Mouse (Mus musculus) embryonic facial prominence, embryonic 14.5 days (tissue): Measurements from ENCODE around the gene Hnrnpul2. TPM values are rescaled to one million over a fixed set of nuclear protein-coding genes. Genes with fewer than 3 reads are reported as not detected.

Source experiments
- ATAC-seq: fragments of 200-750 bp; cut with Nextera tagmentation; 2 replicates; pipeline ENCODE4 v1.8.0; 2017; ENCODE audit warnings: low read depth, moderate number of reproducible peaks, moderate TSS enrichment
- DNase-seq: peaks from one replicate; pipeline ENCODE4 v3.0.0-alpha.2; 2015; ENCODE audit warnings: low spot score
- H3K27ac ChIP-seq: fragments of 300-500 bp; sonication (generic); replicated peaks from 2 replicates; pipeline ENCODE4 v1.5.1; 2014; ENCODE audit warnings: low read depth, mild to moderate bottlenecking, low read length, moderate library complexity
- H3K27me3 ChIP-seq: fragments of 300-500 bp; sonication (generic); replicated peaks from 2 replicates; pipeline ENCODE4 v1.6.1; 2014; ENCODE audit warnings: low read length; ENCODE audit not compliant: control insufficient read depth, insufficient read depth
- H3K36me3 ChIP-seq: fragments of 300-500 bp; sonication (generic); 2 replicates; pipeline ENCODE4 v1.6.1; 2014; ENCODE audit warnings: low read length, mixed read lengths; ENCODE audit not compliant: control insufficient read depth, insufficient read depth
- H3K4me1 ChIP-seq: fragments of 300-500 bp; sonication (generic); 2 replicates; pipeline ENCODE4 v1.6.1; 2014; ENCODE audit warnings: antibody characterized with exemption, low read length; ENCODE audit not compliant: control insufficient read depth, insufficient read depth
- H3K4me2 ChIP-seq: fragments of 300-500 bp; sonication (generic); 2 replicates; pipeline ENCODE4 v1.6.1; 2014; ENCODE audit warnings: low read depth, mild to moderate bottlenecking, low read length, moderate library complexity, mixed read lengths
- H3K4me3 ChIP-seq: fragments of 300-500 bp; sonication (generic); 2 replicates; pipeline ENCODE4 v1.5.1; 2014; ENCODE audit warnings: low read depth, mild to moderate bottlenecking, low read length
- H3K9ac ChIP-seq: fragments of 300-500 bp; sonication (generic); 2 replicates; pipeline ENCODE4 v1.6.1; 2014; ENCODE audit warnings: low read depth, mild to moderate bottlenecking, low read length, moderate library complexity, mixed read lengths
- H3K9me3 ChIP-seq: fragments of 300-500 bp; sonication (generic); 2 replicates; pipeline ENCODE4 v1.6.1; 2016; ENCODE audit warnings: low read length; ENCODE audit not compliant: control insufficient read depth
- WGBS: fragments of 180-500 bp; shearing (Covaris S2); extraction: QIAGEN DNeasy Blood & Tissue Kit; methylation state at CpG from one replicate; pipeline ENCODE4 v1.1.7; 2014; 5-methylcytosine and 5-hydroxymethylcytosine counted together
- polyA plus RNA-seq: library from polyadenylated mRNA; unstranded; fragments of >200 nt; fragmentation: Nextera tagmentation; extraction: Ambion mirVana; gene quantifications from 2 replicates; pipeline ENCODE4 v1.2.1, GENCODE M21; 2014

Gene Hnrnpul2
- polyA plus RNA-seq, 1 experiment from 2014 or later = 9.2 TPM

DNA sequence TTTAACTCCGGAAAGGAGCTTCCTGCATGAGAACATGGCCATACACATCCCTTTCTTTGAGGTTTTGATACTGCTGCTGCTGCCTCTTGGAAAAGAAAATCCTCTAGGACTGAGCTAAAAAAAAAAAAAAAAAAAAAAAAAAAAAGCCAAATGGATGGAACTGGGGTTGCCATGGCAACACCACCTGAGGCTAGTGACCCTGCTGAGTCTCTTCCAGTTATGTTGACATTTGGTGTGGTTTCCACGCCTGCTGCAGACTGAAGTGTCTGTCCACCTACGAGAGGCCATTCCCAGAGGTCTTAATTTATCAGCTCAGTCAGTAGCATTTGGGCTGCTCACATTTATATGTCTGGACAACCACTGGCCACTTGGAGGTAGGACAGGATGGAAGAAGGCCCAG, 31.3 kb upstream of the Hnrnpul2 start:
- Histone ChIP-seq H3K9ac (no peak overlapping the region), H3K4me1 (peaks cover 3% of the 10 kb centered on the region; the same call in 1 of the 2 replicates), H3K4me2 (no peak overlapping the region), H3K36me3 (peaks cover 15% of the 10 kb centered on the region), H3K9me3 (0 out of 2 replicates have a peak, but pooled peaks cover 2% of the 10 kb centered on the region), H3K27ac (no peak overlapping the region), H3K27me3 (no peaks in the 10 kb centered on the region), H3K4me3 (no peak overlapping the region)
- DNase-seq (no peak), ATAC-seq (no peak)
- 21% methylated on average over 3 of the region's 3 CpGs for WGBS

DNA sequence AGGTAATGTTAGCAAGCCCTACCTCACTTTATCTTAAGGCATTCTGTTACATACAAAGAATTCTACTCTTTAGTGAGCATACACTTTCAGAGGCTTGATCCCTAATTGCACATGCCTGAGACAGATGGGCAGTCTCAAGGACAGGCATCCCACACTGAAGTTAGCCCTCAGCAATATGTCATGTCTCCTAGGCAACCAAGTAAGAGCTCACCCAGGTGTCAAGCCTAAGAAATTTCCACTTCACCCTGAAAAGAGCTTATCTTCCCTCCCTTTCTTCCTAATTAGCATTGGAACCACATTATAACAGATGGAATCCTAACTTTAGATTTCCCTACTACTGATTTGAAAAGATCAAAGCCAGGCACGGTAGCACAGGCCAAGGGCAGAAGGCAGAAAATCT, 30.6 kb upstream of the Hnrnpul2 start:
- no peak for DNase-seq

DNA sequence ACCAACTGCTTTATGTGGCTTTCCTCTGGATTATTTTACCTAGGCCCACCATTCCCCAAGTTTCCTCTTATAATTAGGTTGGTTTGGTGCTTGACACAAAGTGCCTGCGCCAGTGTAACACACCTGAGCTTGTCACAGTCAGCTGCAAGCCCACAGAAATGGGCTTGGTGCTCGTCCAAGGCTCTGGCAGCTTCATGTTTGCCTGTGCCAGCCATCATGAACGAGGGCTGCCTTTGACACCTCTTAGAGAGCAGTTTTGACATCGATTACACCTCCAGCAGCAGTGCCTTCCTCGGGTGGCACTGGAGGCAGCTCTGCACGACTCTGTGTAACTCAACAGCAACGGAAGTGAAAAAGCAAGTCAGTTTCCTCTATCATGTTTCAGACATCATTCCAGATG, 29.6 kb upstream of the Hnrnpul2 start:
- WGBS = 83% methylated on average over 7 of the region's 7 CpGs

More for the DNA sequence above, 30.6 kb upstream of the Hnrnpul2 start:
- Histone ChIP-seq H3K4me3 (no peak overlapping the region), H3K27ac (no peak overlapping the region), H3K36me3 (peaks cover 20% of the 10 kb centered on the region), H3K9ac (no peak overlapping the region), H3K4me1 (peaks cover 3% of the 10 kb centered on the region; the same call in 1 of the 2 replicates), H3K4me2 (no peak overlapping the region), H3K27me3 (no peaks in the 10 kb centered on the region), H3K9me3 (0 out of 2 replicates have a peak, but pooled peaks cover 2% of the 10 kb centered on the region)
- no peak for ATAC-seq
- 42% methylated on average over 1 of the region's 1 CpGs for WGBS

DNA sequence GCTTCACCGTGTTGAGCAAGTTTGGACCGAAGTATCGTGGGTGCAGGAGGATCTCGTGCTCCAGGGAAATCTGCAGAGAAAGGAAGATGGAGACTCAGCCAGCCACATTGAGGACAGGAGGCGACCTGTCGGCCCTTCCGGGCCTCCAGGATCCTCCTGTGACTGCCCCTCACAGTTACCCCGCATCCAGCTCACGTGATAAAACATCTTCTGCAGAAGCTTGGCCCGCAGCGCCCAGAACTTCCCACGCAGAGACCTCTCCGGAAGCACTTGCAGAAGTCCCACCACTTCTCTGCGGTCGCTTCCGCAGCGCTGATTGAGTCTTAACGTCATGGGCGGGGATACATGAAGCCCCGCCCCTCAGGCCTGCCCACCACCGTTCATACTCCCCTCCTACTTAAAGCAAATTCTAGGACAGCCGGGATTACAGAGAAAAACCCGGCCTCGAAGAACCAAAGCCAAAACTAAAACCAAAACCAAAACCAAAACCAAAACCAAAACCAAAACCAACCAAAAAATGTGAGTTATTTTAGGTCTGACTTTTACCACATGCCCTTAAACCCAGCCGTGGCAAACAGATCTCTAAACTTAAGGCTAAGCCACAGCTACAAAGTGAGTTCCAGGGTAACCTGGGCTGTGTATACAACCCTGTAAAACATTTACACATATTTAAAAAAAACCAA, 21.4 kb upstream of the Hnrnpul2 start, which contains the start of gene Polr2g:
TSS of gene Polr2g (minus strand) at position 314 of the 683 bp plus-strand sequence.
- Histone ChIP-seq H3K36me3 (peaks cover 36% of the 10 kb centered on the region), H3K4me3 (peak within 1 kb of the TSS; percentile 67), H3K4me1 (peaks cover 10% of the 10 kb centered on the region; the same call in 1 of the 2 replicates), H3K27ac (peak within 1 kb of the TSS; percentile 36; the same call in 1 of the 2 replicates), H3K9ac (peak within 1 kb of the TSS; percentile 70), H3K4me2 (peak within 1 kb of the TSS; percentile 88), H3K9me3 (no peaks in the 10 kb centered on the region), H3K27me3 (no peaks in the 10 kb centered on the region)
- under 1% methylated on average over 22 of the region's 25 CpGs for WGBS
- DNase-seq (peak; percentile 97), ATAC-seq (peak; percentile 77)

More for the DNA sequence above, 29.6 kb upstream of the Hnrnpul2 start:
- H3K27me3 ChIP-seq = no peaks in the 10 kb centered on the region
- H3K36me3 ChIP-seq = peaks cover 30% of the 10 kb centered on the region
- H3K4me2 ChIP-seq = no peak overlapping the region
- H3K27ac ChIP-seq = no peak overlapping the region
- H3K4me1 ChIP-seq = peaks cover 3% of the 10 kb centered on the region; the same call in 1 of the 2 replicates
- no peak overlapping the region for H3K9ac ChIP-seq
- no peak overlapping the region for H3K4me3 ChIP-seq
- ATAC-seq (no peak), DNase-seq (no peak)
- 0 out of 2 replicates have a peak, but pooled peaks cover 2% of the 10 kb centered on the region for H3K9me3 ChIP-seq

DNA sequence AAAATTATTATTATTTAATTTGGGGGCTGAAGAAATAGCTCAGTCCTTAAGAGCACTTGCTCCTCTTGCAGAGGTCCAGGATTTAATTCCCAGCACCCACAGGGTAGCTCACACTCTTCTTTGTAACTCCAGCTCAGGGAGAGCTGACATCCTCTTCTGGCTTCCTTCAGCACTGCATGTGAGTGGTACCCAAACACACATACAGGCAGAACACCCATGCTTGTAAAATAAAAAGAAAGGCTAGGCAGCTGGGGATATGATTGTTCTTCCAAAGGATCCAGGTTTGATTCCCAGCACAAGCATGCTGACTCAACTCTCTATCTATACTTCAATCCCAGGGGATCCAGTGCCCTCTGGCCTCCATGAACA, 20.9 kb upstream of the Hnrnpul2 start:
- H3K36me3 ChIP-seq = peaks cover 31% of the 10 kb centered on the region
- no peak overlapping the region for H3K27ac ChIP-seq
- DNase-seq = no peak
- no peaks in the 10 kb centered on the region for H3K27me3 ChIP-seq
- no peak overlapping the region for H3K9ac ChIP-seq
- no peaks in the 10 kb centered on the region for H3K9me3 ChIP-seq
- peak overlapping the region; percentile 18 for H3K4me2 ChIP-seq
- H3K4me3 ChIP-seq = peak overlapping the region; percentile 67; the same call in 1 of the 2 replicates
- ATAC-seq = no peak
- H3K4me1 ChIP-seq = peaks cover 10% of the 10 kb centered on the region; the same call in 1 of the 2 replicates

DNA sequence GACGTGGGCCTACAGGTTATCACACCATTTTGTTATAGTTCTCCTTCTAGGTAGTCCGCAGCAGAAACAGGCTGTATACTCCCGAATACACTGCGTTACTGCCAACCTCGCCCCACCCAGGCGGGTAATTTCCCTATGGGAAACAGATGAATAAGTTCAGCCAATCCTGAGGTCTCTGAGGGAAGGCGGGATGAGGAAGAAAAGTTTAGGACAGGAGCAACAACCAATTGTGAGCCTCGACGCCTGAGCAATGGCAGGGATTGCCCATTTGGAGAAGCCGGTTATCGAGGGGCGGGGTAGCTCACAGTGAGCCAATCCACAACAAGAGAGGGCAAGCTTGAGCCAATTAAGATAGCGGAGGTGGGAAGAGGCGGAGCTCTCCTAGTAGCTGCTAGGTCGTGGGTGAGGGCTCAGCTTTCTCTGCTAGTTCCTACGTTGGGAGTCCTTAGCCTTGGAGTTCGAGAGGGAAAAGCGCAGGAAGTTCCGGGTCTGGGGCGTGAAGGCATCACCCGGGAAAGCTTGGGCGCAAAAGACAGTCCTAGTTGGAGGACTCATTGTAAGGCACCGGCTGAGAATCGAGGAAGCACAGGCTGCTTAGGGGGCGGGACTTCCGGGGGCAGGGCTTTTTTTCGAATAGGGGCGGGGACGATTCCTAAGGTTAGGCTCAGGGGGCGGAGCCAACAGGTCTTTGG, 17.5 kb upstream of the Hnrnpul2 start, which contains the start of gene Zbtb3:
TSS of gene Zbtb3 (plus strand) at position 426 of the 692 bp plus-strand sequence.
- DNase-seq (peak; percentile 100), ATAC-seq (peak; percentile 98)
- H3K36me3 ChIP-seq = peaks cover 31% of the 10 kb centered on the region
- H3K9me3 ChIP-seq = no peaks in the 10 kb centered on the region
- peak within 1 kb of the TSS; percentile 59 for H3K4me2 ChIP-seq
- no peaks in the 10 kb centered on the region for H3K27me3 ChIP-seq
- peak within 1 kb of the TSS; percentile 55 for H3K9ac ChIP-seq
- under 1% methylated on average over 30 of the region's 30 CpGs for WGBS
- peak within 1 kb of the TSS; percentile 81 for H3K27ac ChIP-seq
- peaks cover 10% of the 10 kb centered on the region; the same call in 1 of the 2 replicates for H3K4me1 ChIP-seq
- peak within 1 kb of the TSS; percentile 52 for H3K4me3 ChIP-seq

DNA sequence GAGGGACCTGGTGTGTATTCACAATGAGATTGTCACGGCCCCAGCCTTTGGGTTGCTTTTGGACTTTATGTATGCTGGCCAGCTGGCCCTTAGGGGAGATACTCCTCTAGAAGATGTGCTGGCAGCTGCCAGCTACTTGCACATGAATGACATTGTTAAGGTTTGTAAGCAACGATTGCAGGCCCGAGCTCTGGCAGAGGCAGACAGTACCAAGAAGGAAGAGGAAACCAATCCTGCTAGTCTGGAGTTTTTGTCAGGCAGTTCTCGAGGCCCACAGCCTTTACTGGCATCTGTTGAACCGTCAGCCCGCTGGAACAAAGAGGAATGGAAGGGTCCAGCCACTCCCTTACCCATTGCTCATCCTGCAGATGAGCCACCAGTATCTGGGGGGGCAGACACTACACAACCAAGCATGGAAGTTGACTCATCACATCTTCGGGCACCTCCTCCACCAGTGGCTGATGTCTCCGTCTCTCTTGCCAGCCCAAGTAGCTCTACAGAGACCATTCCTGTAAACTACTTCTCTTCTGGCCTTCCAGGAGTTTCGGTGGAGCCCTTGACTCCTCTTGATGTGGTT, 16.5 kb upstream of the Hnrnpul2 start:
- Histone ChIP-seq H3K9ac (0 out of 2 replicates have a peak overlapping the region, but pooled peaks have one; percentile 31), H3K4me3 (peak overlapping the region; percentile 52; the same call in 1 of the 2 replicates), H3K36me3 (peaks cover 39% of the 10 kb centered on the region), H3K27ac (peak overlapping the region; percentile 81; the same call in 1 of the 2 replicates), H3K9me3 (no peaks in the 10 kb centered on the region), H3K4me1 (0 out of 2 replicates have a peak, but pooled peaks cover 6% of the 10 kb centered on the region), H3K4me2 (peak overlapping the region; percentile 59), H3K27me3 (no peaks in the 10 kb centered on the region)
- DNase-seq (no peak), ATAC-seq (no peak)
- WGBS = 93% methylated on average over 9 of the region's 9 CpGs

DNA sequence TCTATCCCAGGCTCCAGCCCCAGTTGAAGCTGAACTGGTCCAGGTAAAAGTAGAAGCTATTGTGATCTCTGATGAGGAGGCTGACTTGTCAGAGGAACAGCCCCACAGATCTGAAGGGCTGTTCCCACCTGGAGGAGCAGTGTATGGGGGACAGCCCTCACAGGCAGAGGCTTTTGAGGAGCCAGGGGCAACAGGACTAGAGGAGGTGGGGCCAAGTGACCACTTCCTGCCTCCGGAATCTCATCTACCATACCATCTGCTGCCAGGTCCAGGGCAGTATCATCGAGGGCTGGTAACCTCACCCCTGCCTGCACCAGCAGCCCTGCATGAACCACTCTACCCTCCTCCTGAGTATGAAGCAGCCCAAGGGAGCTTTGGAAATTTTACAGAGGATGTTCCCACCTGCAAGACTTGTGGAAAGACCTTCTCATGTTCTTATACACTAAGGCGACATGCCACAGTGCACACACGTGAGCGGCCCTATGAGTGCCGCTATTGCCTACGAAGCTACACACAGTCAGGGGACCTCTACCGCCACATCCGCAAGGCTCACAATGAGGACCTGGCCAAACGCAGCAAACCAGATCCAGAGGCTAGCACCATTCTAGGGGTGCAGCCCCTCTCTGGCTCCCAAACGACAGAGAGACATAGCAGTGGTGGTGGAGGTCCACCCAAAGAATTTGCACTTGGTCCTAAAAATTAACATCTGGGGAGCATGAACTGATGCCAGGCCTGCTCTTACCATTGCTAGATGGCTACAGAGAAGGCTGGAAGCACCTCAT, 15.7 kb upstream of the Hnrnpul2 start:
- no peak overlapping the region for H3K4me3 ChIP-seq
- WGBS = 92% methylated on average over 11 of the region's 11 CpGs
- ATAC-seq (no peak), DNase-seq (no peak)
- peaks cover 47% of the 10 kb centered on the region for H3K36me3 ChIP-seq
- no peaks in the 10 kb centered on the region for H3K27me3 ChIP-seq
- H3K4me2 ChIP-seq = no peak overlapping the region
- no peak overlapping the region for H3K9ac ChIP-seq
- no peaks in the 10 kb centered on the region for H3K9me3 ChIP-seq
- 0 out of 2 replicates have a peak, but pooled peaks cover 6% of the 10 kb centered on the region for H3K4me1 ChIP-seq
- H3K27ac ChIP-seq = no peak overlapping the region
